Mouse (Mus musculus): ENCODE measurements around the gene Fam120a.

Fam120a gene

GRCm38 (mm10) chr13:48967956-48968749 is at the start of gene Fam120a:
TSS of gene Fam120a (minus strand) at chr13:48968017.
- DNase-seq (ENCODE audit: low spot score in 2 of 2): peak; percentile 75 to 78

GRCm38 (mm10) chr13:49017375-49017774 is 49.6 kb upstream of the Fam120a start:
- no peak for DNase-seq (ENCODE audit: low spot score in 2 of 2)

GRCm38 (mm10) chr13:49016311-49016761 is 48.5 kb upstream of the Fam120a start:
- DNase-seq (ENCODE audit: low spot score in 2 of 2): peak in 1 of 2 experiments; percentile 9

- DNase-seq (ENCODE audit: low spot score in 2 of 2): peak; percentile 58 to 64
Observed at GRCm38 (mm10) chr13:49015366-49016306, 47.8 kb upstream of the Fam120a start.

GRCm38 (mm10) chr13:49013206-49013794 is 45.5 kb upstream of the Fam120a start:
- DNase-seq (ENCODE audit: low spot score in 2 of 2): no peak

- no peak for DNase-seq (ENCODE audit: low spot score in 2 of 2)
Observed at GRCm38 (mm10) chr13:49001691-49002090, 33.9 kb upstream of the Fam120a start.

GRCm38 (mm10) chr13:48998591-48998990 is 30.8 kb upstream of the Fam120a start:
- DNase-seq (ENCODE audit: low spot score in 2 of 2): peak; percentile 45 to 80

GRCm38 (mm10) chr13:48996731-48997130 is 28.9 kb upstream of the Fam120a start:
- no peak for DNase-seq (ENCODE audit: low spot score in 2 of 2)

GRCm38 (mm10) chr13:48994903-48995302 is 27.1 kb upstream of the Fam120a start:
- DNase-seq (ENCODE audit: low spot score in 2 of 2): peak; percentile 49 to 56

GRCm38 (mm10) chr13:48992914-48993313 is 25.1 kb upstream of the Fam120a start:
- no peak for DNase-seq (ENCODE audit: low spot score in 2 of 2)

GRCm38 (mm10) chr13:48990138-48990537 is 22.3 kb upstream of the Fam120a start:
- no peak for DNase-seq (ENCODE audit: low spot score in 2 of 2)

- DNase-seq (ENCODE audit: low spot score in 2 of 2): no peak
Observed at GRCm38 (mm10) chr13:48982482-48983098, 14.8 kb upstream of the Fam120a start.

GRCm38 (mm10) chr13:48979069-48979468 is 11.3 kb upstream of the Fam120a start:
- no peak for DNase-seq (ENCODE audit: low spot score in 2 of 2)

- peak in 1 of 2 experiments; percentile 28 for DNase-seq (ENCODE audit: low spot score in 2 of 2)
Observed at GRCm38 (mm10) chr13:48977858-48978257, 10.0 kb upstream of the Fam120a start.

- DNase-seq (ENCODE audit: low spot score in 2 of 2): no peak
Observed at GRCm38 (mm10) chr13:48974699-48975098, 6.9 kb upstream of the Fam120a start.

- DNase-seq (ENCODE audit: low spot score in 2 of 2): no peak
Observed at GRCm38 (mm10) chr13:48974266-48974665, 6.4 kb upstream of the Fam120a start.

- no peak for DNase-seq (ENCODE audit: low spot score in 2 of 2)
Observed at GRCm38 (mm10) chr13:48973231-48973630, 5.4 kb upstream of the Fam120a start.

GRCm38 (mm10) chr13:48971033-48971432 is 3.2 kb upstream of the Fam120a start:
- DNase-seq (ENCODE audit: low spot score in 2 of 2): no peak

GRCm38 (mm10) chr13:48970566-48970965 is 2.7 kb upstream of the Fam120a start:
- no peak for DNase-seq (ENCODE audit: low spot score in 2 of 2)

GRCm38 (mm10) chr13:48968750-48969088 is 902 bp upstream of the Fam120a start:
- no peak for DNase-seq (ENCODE audit: low spot score in 2 of 2)
